12 mouse cellular contexts compared by ENCODE assay signal in genomic region chr8:105469816-105470215, GRCm38 (mm10). TPM values are rescaled to one million over a fixed set of nuclear protein-coding genes. Genes with fewer than 3 reads are reported as not detected.
DNase-seq lines count a peak whose midpoint lies in the region; ATAC-seq and TF ChIP-seq lines count a peak whose summit lies in the region.
"Had no signal": no experiment of that assay in that cellular context is flagged by ENCODE, and none has a peak within 500 bp of the region (broad histone marks: within the 10 kb centered on the region; RNA-seq: fewer than 3 reads in every experiment).

No protein-coding gene starts in this region.

- no peaks in the 10 kb centered on the region for H3K36me3 ChIP-seq in liver, embryonic 11.5 days (ENCODE audit: control insufficient read depth, insufficient read depth, low read length)
- H3K36me3 ChIP-seq in liver, postnatal 0 days (replicated peaks; ENCODE audit: insufficient read depth, low read length), result no peaks in the 10 kb centered on the region
- H3K36me3 ChIP-seq in forebrain, embryonic 10.5 days (replicated peaks), result peaks cover 9% of the 10 kb centered on the region
- H3K36me3 ChIP-seq in intestine, postnatal 0 days (ENCODE audit: control insufficient read depth, insufficient read depth), result peaks cover 9% of the 10 kb centered on the region; the same call in 1 of the 2 replicates
- H3K36me3 ChIP-seq in neural tube, embryonic 14.5 days (ENCODE audit: control insufficient read depth, insufficient read depth, low read length), result 0 out of 2 replicates have a peak, but pooled peaks cover 3% of the 10 kb centered on the region

- peaks cover 54% of the 10 kb centered on the region for H3K27me3 ChIP-seq in liver, embryonic 11.5 days (replicated peaks; ENCODE audit: control insufficient read depth, insufficient read depth, low read length)
- H3K27me3 ChIP-seq in liver, postnatal 0 days (ENCODE audit: insufficient read depth, low read length), result peaks cover 43% of the 10 kb centered on the region
- peaks cover 53% of the 10 kb centered on the region for H3K27me3 ChIP-seq in forebrain, embryonic 10.5 days (ENCODE audit: poor library complexity, severe bottlenecking)
- no peaks in the 10 kb centered on the region for H3K27me3 ChIP-seq in intestine, postnatal 0 days (replicated peaks; ENCODE audit: control insufficient read depth, insufficient read depth, low read length)
- H3K27me3 ChIP-seq in neural tube, embryonic 14.5 days (ENCODE audit: control insufficient read depth, insufficient read depth, low read length), result no peaks in the 10 kb centered on the region
- H3K27me3 ChIP-seq: CH12.LX had no signal

- TF ChIP-seq EP300 in liver, postnatal 0 days (IDR thresholded peaks at IDR 0.05; ENCODE audit: low read depth), result no peak

- H3K4me2 ChIP-seq in liver, embryonic 11.5 days, result peak overlapping the region; percentile 17; the same call in 1 of the 2 replicates
- H3K4me2 ChIP-seq in liver, postnatal 0 days (ENCODE audit: low read depth, low read length), result no peak overlapping the region
- H3K4me2 ChIP-seq in intestine, postnatal 0 days (replicated peaks; ENCODE audit: low read depth), result 0 out of 2 replicates have a peak overlapping the region, but pooled peaks have one; percentile 60
- H3K4me2 ChIP-seq in neural tube, embryonic 14.5 days (ENCODE audit: low read depth, low read length), result peak overlapping the region; percentile 69

- H3K4me1 ChIP-seq in liver, embryonic 11.5 days (replicated peaks; ENCODE audit: control insufficient read depth, insufficient read depth, low read length), result peaks cover 41% of the 10 kb centered on the region
- H3K4me1 ChIP-seq in liver, postnatal 0 days (ENCODE audit: insufficient read depth), result peaks cover 24% of the 10 kb centered on the region
- peaks cover 68% of the 10 kb centered on the region for H3K4me1 ChIP-seq in forebrain, embryonic 10.5 days
- H3K4me1 ChIP-seq in intestine, postnatal 0 days (replicated peaks; ENCODE audit: control insufficient read depth, insufficient read depth, low read length), result peaks cover 15% of the 10 kb centered on the region; the same call in 1 of the 2 replicates
- peaks cover 26% of the 10 kb centered on the region for H3K4me1 ChIP-seq in neural tube, embryonic 14.5 days (ENCODE audit: control insufficient read depth, insufficient read depth, low read length)

- no peak overlapping the region for H3K9ac ChIP-seq in liver, embryonic 11.5 days (ENCODE audit: low read depth, low read length)
- no peak overlapping the region for H3K9ac ChIP-seq in liver, postnatal 0 days (replicated peaks)
- H3K9ac ChIP-seq in intestine, postnatal 0 days (ENCODE audit: low read depth, low read length), result no peak overlapping the region
- peak overlapping the region; percentile 39; the same call in 1 of the 2 replicates for H3K9ac ChIP-seq in neural tube, embryonic 14.5 days (replicated peaks; ENCODE audit: low read depth, low read length)
- H3K9ac ChIP-seq: kidney, embryonic 15.5 days had no signal

- DNase-seq in liver, embryonic 11.5 days (ENCODE audit: low spot score), result no peak
- no peak for DNase-seq in liver, postnatal 0 days
- DNase-seq in forebrain, embryonic 10.5 days (ENCODE audit: extremely low spot score, low spot score), result no peak
- DNase-seq in Muller cell, postnatal 12 days (ENCODE audit: inconsistent ontology term), result no peak
- DNase-seq in heart, postnatal 36 days, result no peak
- DNase-seq in kidney, adult 8-10 months, result no peak

- intact Hi-C loops in heart, postnatal 36 days (cut with DNase I), result no loop called here

- ATAC-seq in liver, embryonic 11.5 days (replicated peaks; ENCODE audit: low FRiP score), result no peak
- no peak for ATAC-seq in liver, postnatal 0 days
- no peak for ATAC-seq in intestine, postnatal 0 days
- no peak for ATAC-seq in neural tube, embryonic 14.5 days (ENCODE audit: low read depth)

- no peak overlapping the region for H3K4me3 ChIP-seq in liver, embryonic 11.5 days (ENCODE audit: low read depth, low read length)
- H3K4me3 ChIP-seq in liver, postnatal 0 days (ENCODE audit: low read depth, low read length), result no peak overlapping the region
- peak overlapping the region; percentile 51; the same call in 1 of the 2 replicates for H3K4me3 ChIP-seq in forebrain, embryonic 10.5 days
- no peak overlapping the region for H3K4me3 ChIP-seq in intestine, postnatal 0 days (ENCODE audit: low read depth, low read length)
- H3K4me3 ChIP-seq in neural tube, embryonic 14.5 days (ENCODE audit: low read depth, low read length), result peak overlapping the region; percentile 42

- no peak for TF ChIP-seq CTCF in liver, postnatal 0 days (IDR thresholded peaks at IDR 0.05; ENCODE audit: low read depth)
- no peak for TF ChIP-seq CTCF in intestine, postnatal 0 days (IDR thresholded peaks at IDR 0.05; ENCODE audit: low read depth)

- WGBS in liver, embryonic 11.5 days, result 80% methylated on average over 5 of the region's 5 CpGs
- WGBS in liver, postnatal 0 days (ENCODE audit: insufficient replicate concordance), result 78% methylated on average over 5 of the region's 5 CpGs
- 98% methylated on average over 5 of the region's 5 CpGs for WGBS in forebrain, embryonic 10.5 days
- 76% methylated on average over 5 of the region's 5 CpGs for WGBS in intestine, postnatal 0 days
- 59% methylated on average over 5 of the region's 5 CpGs for WGBS in neural tube, embryonic 14.5 days

- H3K9me3 ChIP-seq in liver, embryonic 11.5 days (ENCODE audit: control insufficient read depth, low read length), result no peaks in the 10 kb centered on the region
- H3K9me3 ChIP-seq in liver, postnatal 0 days (ENCODE audit: low read length), result no peaks in the 10 kb centered on the region
- H3K9me3 ChIP-seq in forebrain, embryonic 10.5 days, result no peaks in the 10 kb centered on the region
- no peaks in the 10 kb centered on the region for H3K9me3 ChIP-seq in intestine, postnatal 0 days (ENCODE audit: control insufficient read depth)
- H3K9me3 ChIP-seq in neural tube, embryonic 14.5 days (ENCODE audit: control insufficient read depth, low read length), result no peaks in the 10 kb centered on the region
- H3K9me3 ChIP-seq: kidney, embryonic 15.5 days had no signal

- no peak overlapping the region for H3K27ac ChIP-seq in liver, embryonic 11.5 days (ENCODE audit: low read depth, low read length)
- no peak overlapping the region for H3K27ac ChIP-seq in liver, postnatal 0 days (ENCODE audit: low read depth)
- peak overlapping the region; percentile 69; the same call in 1 of the 2 replicates for H3K27ac ChIP-seq in forebrain, embryonic 10.5 days
- no peak overlapping the region for H3K27ac ChIP-seq in intestine, postnatal 0 days (ENCODE audit: low read depth, low read length)
- H3K27ac ChIP-seq in neural tube, embryonic 14.5 days (ENCODE audit: low read depth, low read length), result peak overlapping the region; percentile 77
- H3K27ac ChIP-seq: kidney, embryonic 15.5 days had no signal

RNA-seq across cellular contexts. Expression of gene Tppp3, which starts 1.5 kb away (rescaled TPM):
- 3.1 and 3.2 TPM in 2 replicates for polyA plus RNA-seq in liver, embryonic 11.5 days (2014; fragmentation: Nextera tagmentation; extraction: Ambion mirVana)
- 1.4 and 3.8 TPM in 2 replicates for polyA plus RNA-seq in liver, postnatal 0 days (2015; fragmentation: Nextera tagmentation; extraction: Ambion mirVana)
- polyA plus RNA-seq in forebrain, embryonic 10.5 days (2016; fragmentation: Nextera tagmentation; extraction: Ambion mirVana), result 23.3 and 23.9 TPM in 2 replicates
- 67.9 and 78.5 TPM in 2 replicates for polyA plus RNA-seq in intestine, postnatal 0 days (2015; fragmentation: Nextera tagmentation; extraction: Ambion mirVana)
- polyA plus RNA-seq in neural tube, embryonic 14.5 days (2014; fragmentation: Nextera tagmentation; extraction: Ambion mirVana), result 189 and 259 TPM in 2 replicates
- 10 to 100 TPM; 43.3 to 45.7 TPM for total RNA-seq in heart, postnatal 36 days (2021)

RNA-seq across cellular contexts. Expression of gene Zdhhc1, which starts 26.9 kb away (rescaled TPM):
- 6.4 and 8.9 TPM in 2 replicates for polyA plus RNA-seq in liver, embryonic 11.5 days (2014; fragmentation: Nextera tagmentation; extraction: Ambion mirVana)
- polyA plus RNA-seq in liver, postnatal 0 days (2015; fragmentation: Nextera tagmentation; extraction: Ambion mirVana), result 2.1 and 2.3 TPM in 2 replicates
- polyA plus RNA-seq in forebrain, embryonic 10.5 days (2016; fragmentation: Nextera tagmentation; extraction: Ambion mirVana), result 12.9 and 18.5 TPM in 2 replicates
- 6.4 and 7.1 TPM in 2 replicates for polyA plus RNA-seq in intestine, postnatal 0 days (2015; fragmentation: Nextera tagmentation; extraction: Ambion mirVana)
- 27.9 and 32.5 TPM in 2 replicates for polyA plus RNA-seq in neural tube, embryonic 14.5 days (2014; fragmentation: Nextera tagmentation; extraction: Ambion mirVana)
- 10 to 100 TPM; 14.5 to 14.9 TPM for total RNA-seq in heart, postnatal 36 days (2021)

RNA-seq across cellular contexts. Expression of gene Hsd11b2, which starts 48.7 kb away (rescaled TPM):
- polyA plus RNA-seq in liver, embryonic 11.5 days (2014; fragmentation: Nextera tagmentation; extraction: Ambion mirVana), result 13.8 and 16.4 TPM in 2 replicates
- 0.13 TPM in 1 of 2 replicates, not detected in the other for polyA plus RNA-seq in liver, postnatal 0 days (2015; fragmentation: Nextera tagmentation; extraction: Ambion mirVana)
- 12.3 and 15.6 TPM in 2 replicates for polyA plus RNA-seq in forebrain, embryonic 10.5 days (2016; fragmentation: Nextera tagmentation; extraction: Ambion mirVana)
- 1.1 and 4.1 TPM in 2 replicates for polyA plus RNA-seq in intestine, postnatal 0 days (2015; fragmentation: Nextera tagmentation; extraction: Ambion mirVana)
- 0.94 and 1.2 TPM in 2 replicates for polyA plus RNA-seq in neural tube, embryonic 14.5 days (2014; fragmentation: Nextera tagmentation; extraction: Ambion mirVana)
- total RNA-seq in heart, postnatal 36 days (2021), result not detected
- total RNA-seq: CH12.LX; neutrophil, adult 5-6 weeks had no signal

RNA-seq across cellular contexts. Expression of gene Lrrc36, which starts 56.4 kb away (rescaled TPM):
- polyA plus RNA-seq in liver, embryonic 11.5 days (2014; fragmentation: Nextera tagmentation; extraction: Ambion mirVana), result 0.19 TPM in 1 of 2 replicates, not detected in the other
- 0.09 and 0.11 TPM in 2 replicates for polyA plus RNA-seq in liver, postnatal 0 days (2015; fragmentation: Nextera tagmentation; extraction: Ambion mirVana)
- polyA plus RNA-seq in forebrain, embryonic 10.5 days (2016; fragmentation: Nextera tagmentation; extraction: Ambion mirVana), result 0.36 and 0.93 TPM in 2 replicates
- 0.10 and 0.20 TPM in 2 replicates for polyA plus RNA-seq in intestine, postnatal 0 days (2015; fragmentation: Nextera tagmentation; extraction: Ambion mirVana)
- polyA plus RNA-seq in neural tube, embryonic 14.5 days (2014; fragmentation: Nextera tagmentation; extraction: Ambion mirVana), result 0.16 and 0.43 TPM in 2 replicates
- under 1 TPM; 0.41 to 0.56 TPM for total RNA-seq in heart, postnatal 36 days (2021)
- total RNA-seq: neutrophil, adult 5-6 weeks had no signal
- polyA plus RNA-seq: limb, embryonic 11.5 days had no signal

RNA-seq across cellular contexts. Expression of gene Kctd19, which starts 56.5 kb away (rescaled TPM):
- not detected in 2 replicates for polyA plus RNA-seq in liver, embryonic 11.5 days (2014; fragmentation: Nextera tagmentation; extraction: Ambion mirVana)
- polyA plus RNA-seq in liver, postnatal 0 days (2015; fragmentation: Nextera tagmentation; extraction: Ambion mirVana), result not detected in 2 replicates
- polyA plus RNA-seq in forebrain, embryonic 10.5 days (2016; fragmentation: Nextera tagmentation; extraction: Ambion mirVana), result not detected in 2 replicates
- polyA plus RNA-seq in intestine, postnatal 0 days (2015; fragmentation: Nextera tagmentation; extraction: Ambion mirVana), result 0.07 and 0.13 TPM in 2 replicates
- polyA plus RNA-seq in neural tube, embryonic 14.5 days (2014; fragmentation: Nextera tagmentation; extraction: Ambion mirVana), result not detected in 2 replicates
- total RNA-seq in heart, postnatal 36 days (2021), result under 1 TPM; 0.24 to 0.53 TPM
- total RNA-seq: neutrophil, adult 5-6 weeks had no signal
- polyA plus RNA-seq: kidney, embryonic 15.5 days; limb, embryonic 11.5 days had no signal

Comparison
In these comparisons a context has a peak if more than half of its experiments do, and no peak if none do; other contexts are left out.
1. H3K27ac ChIP-seq: peak in forebrain, embryonic 10.5 days (single experiment) and neural tube, embryonic 14.5 days (single experiment); none in liver, embryonic 11.5 days (single experiment), liver, postnatal 0 days (single experiment) and intestine, postnatal 0 days (single experiment).
2. H3K4me3 ChIP-seq: peak in forebrain, embryonic 10.5 days (single experiment) and neural tube, embryonic 14.5 days (single experiment); none in liver, embryonic 11.5 days (single experiment), liver, postnatal 0 days (single experiment) and intestine, postnatal 0 days (single experiment).